Mouse (Mus musculus) c-Kit-positive CD71-negative TER-119-negative erythroid progenitor cells, embryonic 14.5 days (primary cell): Measurements from ENCODE around the gene Gm29797.

ENCODE experiments used
- DNase-seq: peaks from one replicate; pipeline ENCODE4 v3.0.0-alpha.2; 2013; ENCODE audit warnings: low read depth

The Gm29797 gene

DNA sequence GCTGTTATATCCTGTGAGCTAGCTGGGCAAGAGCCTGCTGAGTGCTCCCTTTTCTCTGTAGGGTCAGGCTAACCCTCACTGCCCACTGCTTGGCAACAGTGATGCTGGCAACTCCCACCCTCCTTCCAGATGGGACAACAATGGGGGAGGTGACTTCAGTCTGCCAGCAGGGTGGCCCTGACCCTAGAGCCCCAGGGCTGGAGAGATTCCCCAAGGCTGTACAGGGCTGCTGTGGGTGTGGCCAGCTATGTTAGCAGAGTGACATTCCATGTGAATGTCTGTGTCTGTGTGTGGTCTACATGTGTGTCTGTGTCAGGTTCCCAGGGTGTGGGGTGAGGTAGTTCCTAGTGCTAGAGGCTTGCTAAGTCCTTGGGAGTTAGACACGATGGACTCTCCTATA lies 16.7 kb downstream of the Gm29797 start:
- no peak for DNase-seq

DNA sequence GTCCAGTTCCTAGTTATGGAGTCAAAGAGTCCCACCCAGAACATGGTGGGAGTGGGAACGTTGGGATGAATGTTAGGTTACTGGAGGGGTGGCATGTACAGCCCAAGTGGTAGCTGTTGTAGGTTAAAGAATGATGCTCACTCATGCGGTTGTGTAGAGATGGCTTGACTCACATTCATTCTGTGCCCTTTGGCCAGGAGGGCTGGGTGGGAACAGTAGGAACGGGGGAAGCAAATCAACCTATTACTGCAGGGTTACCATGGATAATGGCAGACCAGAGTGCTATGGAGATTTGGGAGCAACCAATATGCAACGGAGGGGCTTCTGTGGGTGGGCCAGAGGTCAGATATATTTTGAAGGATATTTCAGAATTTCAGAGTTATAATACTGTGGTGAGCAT lies 18.1 kb downstream of the Gm29797 start:
- DNase-seq, result no peak

DNA sequence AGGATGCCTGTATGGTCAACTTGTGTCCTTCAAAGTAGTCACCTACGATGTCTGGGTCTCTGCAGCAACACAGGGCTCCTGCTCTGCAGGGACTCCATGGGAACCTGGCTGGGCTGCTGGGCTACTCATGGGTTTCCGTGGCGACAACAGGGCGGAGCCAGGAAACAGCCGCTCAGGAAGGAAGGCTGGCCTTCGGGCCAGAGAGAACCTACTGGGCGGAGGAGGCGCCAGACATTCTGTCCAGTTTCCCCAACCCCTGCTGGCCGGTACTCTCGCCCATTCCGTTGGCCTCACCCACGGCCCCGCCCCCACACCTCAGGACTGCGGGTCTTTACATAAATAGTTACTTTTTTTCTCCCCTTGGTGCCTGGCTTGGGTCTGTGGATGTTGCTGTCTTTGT lies 18.6 kb downstream of the Gm29797 start:
- DNase-seq, result no peak

DNA sequence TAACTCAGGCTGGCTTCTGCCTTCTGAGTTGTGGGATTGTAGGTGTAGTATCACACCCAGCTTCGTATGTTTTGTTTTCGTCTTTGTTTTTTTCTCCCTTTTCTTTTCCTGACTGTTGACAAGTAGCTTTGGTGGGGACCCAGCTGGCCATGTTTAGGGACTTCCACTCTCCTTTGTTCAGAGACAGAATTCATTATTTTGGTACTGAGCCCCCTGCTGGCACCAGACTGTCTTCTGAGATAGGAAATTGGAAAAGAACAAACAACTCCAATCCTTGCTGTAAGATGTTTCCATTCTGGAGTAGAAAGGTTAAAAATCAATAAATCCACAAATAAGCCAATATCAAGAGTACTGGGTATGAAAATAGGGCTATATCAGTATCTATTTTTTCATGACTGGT lies 19.6 kb downstream of the Gm29797 start:
- no peak for DNase-seq

DNA sequence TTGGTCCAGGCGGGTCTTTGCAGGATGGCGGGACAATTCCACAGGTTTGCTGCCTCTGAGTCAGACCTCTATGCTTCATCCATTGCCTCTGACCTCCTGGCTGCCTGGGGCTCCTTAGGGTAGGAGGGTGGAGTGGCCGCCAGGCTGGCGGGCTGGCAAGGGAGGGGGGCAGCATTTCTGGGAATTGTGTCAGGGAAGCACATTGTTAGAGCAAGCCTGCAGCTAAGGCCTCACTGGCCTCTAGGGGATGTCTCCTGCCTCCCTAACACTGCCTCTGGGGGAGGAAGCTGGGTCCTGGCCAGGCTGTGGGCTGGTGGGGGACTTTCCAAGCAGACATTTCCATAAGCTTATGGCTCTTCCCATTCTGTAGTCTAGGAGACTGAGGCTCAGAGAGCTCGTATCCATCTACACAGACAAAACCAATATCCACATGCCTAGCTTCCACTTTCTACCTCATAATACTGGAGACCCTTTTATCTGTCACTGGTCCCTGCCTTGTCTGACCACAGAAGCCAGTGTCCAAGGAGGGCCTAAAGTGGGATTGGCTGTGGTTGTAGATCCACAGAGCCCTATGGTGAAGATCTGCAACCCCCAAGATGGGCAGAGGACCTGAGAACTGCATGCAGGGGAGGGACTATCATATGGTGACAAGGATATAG lies 20.4 kb downstream of the Gm29797 start:
- no peak for DNase-seq

DNA sequence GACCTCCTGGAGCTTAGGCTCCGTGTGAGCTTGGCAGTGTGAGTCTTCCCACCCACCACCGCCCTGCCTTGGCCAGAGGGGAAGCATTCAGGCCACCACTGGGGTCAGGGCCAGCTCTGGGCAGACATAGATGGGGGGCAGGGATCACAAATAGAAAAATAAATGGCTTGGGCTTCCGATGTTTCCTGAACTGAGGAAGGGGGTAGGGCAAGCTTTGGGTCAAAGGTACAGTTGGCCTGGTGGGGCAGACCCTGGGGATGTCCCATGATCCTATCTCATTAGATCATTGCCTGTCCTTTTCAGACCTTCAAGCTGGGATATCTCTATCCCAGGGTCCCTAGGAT lies 20.9 kb downstream of the Gm29797 start:
- no peak for DNase-seq

DNA sequence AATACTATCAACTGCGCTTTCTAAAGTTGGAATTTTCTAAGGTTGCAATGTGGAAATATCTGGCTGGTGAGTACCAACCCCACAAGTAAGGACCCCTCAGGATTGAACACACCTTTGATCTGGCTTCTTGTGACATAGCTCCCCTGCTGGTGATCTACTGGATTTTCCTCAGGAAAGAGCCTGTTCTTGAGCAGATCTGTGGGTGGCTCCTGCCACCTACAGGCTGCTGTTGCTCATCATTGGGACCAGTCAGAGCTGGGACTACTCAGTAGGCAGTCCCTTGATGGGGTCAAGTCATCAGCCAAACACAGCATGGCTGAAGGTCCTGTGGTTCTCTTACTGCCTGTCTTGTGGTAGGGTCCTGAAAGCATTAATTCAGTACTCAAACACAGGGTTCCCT lies 21.9 kb downstream of the Gm29797 start:
- DNase-seq, result peak; percentile 77

DNA sequence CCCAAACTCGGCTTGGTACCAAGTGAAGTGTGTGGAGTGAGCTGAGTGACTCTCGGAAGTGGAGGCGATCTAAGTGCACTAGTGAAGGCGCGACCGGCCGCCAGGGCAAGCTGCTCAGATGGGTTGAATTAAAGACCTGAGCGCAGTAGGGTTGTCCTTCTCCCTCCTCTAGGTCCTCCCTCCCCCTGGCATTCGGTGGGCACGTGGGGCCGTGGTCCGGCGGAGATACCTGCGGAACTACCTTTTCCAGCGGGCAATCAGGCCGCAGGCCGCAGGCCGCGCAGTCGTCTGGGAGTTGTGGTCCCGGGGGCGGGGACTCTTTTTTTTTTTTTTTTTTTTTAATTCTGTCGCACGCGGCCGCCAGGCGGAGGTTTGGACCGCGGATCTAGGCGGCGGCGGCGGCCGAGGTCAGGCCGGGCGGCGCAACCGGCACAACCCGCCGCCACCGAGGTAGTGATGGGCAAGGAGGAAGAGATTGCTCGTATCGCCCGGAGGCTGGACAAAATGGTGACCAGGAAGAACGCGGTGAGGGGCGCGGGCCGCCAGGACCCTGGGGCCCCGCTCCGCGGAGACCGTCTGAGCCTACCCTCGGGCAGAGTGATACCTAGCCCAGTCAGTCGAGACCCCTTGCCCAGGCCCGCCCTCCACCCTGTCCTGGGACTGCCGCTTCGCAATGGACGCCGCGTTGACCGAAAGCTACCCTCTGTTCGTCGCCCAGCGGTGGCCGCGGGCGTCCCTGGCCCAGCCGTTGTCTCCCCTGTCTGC lies 23.3 kb downstream of the Gm29797 start, which contains the start of gene Tcea2:
Gene Tcea2, plus strand, starts transcription at position 360 of the 765 bp plus-strand sequence.
- no peak for DNase-seq

DNA sequence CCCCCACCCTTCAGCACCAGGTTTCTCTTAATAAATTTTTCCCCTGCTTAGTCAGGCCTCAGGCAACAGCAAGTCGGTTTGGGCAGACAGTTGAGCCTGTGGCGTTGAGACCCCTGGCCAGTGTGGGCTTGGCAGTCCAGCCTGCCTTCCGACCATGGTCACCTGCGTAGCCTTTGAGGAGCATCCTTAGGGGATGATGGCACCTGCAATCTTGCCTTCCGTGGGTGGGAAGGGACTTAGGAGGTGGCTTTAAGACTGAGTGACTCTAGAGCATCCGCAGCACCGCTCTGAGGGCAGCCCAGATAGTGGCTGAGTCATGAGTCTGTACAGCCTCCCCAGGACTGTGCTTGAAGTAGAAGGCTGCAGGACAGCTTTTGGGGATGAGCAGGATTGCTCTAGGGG lies 23.9 kb downstream of the Gm29797 start:
- no peak for DNase-seq

DNA sequence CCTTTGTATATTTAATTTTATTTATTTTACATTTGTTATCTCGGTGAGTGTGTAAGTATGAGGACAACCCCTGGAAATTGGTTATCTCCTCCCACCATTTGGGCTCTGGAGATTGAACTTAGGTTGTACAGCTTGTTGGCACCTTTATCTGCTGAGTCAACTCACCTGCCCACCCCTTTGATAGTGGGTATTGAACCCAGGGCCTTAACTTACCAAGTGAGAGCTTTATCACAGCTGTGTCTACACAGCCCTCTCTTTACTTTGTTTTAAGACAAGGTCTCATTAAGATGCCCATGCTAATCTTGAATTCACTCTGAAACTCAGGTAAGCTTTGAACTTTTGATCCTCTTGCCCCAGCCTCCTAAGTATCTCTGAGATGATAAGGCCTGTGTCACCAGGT lies 25.1 kb downstream of the Gm29797 start:
- DNase-seq, result no peak

DNA sequence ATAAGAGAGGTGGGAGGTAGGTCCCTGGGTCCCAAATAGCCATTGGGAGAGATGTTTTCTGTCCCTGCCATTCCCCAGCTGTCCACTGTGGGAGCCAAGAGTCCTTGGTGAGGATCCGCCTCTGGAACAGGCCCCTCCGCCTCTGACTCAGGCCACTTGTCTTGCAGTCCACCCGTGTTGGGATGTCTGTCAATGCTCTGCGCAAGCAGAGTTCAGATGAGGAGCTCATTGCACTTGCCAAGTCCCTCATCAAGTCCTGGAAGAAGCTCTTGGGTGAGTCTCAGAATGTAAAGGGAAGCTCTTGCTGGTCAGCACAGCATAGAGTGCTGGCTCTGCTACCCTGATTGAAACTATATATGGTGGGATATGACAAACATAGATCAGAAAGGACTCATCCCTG lies 26.5 kb downstream of the Gm29797 start:
- no peak for DNase-seq

DNA sequence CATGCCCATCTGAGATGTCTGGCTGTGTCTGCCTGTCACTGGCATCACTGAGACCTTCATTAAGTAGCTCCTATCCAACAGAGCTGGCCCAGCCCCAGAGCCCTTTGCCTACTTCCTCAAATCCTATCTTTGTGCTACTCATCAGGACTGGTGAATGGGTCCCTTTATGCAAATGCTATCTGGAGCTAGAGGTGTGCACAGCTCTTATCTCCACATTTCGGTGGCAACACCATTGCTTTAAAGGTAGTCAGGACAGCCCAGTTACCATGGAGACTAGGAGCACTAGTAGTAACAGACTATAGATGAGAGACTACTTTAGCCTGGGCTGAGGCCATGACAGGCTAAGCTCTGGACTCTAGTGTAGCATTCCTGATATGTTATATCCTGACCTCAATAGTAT lies 27.9 kb downstream of the Gm29797 start:
- DNase-seq, result no peak

DNA sequence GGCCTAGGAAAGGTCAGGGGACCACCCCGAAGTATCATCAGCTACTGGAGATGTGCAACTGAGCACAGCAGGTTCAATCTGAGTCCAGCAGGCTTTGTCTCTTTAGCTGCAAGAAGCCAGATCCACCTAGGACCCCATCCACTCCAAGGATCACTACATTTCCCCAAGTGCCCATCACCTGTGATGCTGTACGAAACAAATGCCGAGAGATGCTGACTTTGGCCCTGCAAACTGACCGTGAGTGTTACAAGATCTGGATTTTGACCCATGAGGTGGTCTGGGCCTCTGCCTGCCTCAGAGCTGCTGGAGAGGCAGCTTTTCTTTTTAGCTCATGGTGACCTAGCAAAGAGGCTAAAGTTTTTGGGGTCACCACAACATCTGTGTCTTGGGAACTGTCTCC lies 28.9 kb downstream of the Gm29797 start:
- no peak for DNase-seq

DNA sequence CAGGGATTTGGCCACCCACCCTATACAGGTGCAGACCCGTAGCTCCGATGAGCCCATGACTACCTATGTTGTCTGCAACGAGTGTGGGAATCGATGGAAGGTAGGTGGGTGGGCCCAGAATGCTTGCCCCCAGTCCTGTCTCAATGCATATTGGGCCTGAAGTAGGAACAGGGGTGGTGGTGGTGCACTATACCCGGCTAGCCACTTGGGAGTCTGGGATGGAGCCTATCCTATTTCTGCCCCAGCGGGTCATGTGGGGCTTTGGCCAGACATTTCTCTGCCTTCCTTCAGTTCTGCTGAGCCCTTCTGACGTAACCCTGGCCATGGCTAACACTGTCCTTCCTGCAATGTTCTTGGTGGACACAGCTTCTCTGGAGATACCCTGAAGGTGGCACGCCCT lies 30.8 kb downstream of the Gm29797 start:
- no peak for DNase-seq

DNA sequence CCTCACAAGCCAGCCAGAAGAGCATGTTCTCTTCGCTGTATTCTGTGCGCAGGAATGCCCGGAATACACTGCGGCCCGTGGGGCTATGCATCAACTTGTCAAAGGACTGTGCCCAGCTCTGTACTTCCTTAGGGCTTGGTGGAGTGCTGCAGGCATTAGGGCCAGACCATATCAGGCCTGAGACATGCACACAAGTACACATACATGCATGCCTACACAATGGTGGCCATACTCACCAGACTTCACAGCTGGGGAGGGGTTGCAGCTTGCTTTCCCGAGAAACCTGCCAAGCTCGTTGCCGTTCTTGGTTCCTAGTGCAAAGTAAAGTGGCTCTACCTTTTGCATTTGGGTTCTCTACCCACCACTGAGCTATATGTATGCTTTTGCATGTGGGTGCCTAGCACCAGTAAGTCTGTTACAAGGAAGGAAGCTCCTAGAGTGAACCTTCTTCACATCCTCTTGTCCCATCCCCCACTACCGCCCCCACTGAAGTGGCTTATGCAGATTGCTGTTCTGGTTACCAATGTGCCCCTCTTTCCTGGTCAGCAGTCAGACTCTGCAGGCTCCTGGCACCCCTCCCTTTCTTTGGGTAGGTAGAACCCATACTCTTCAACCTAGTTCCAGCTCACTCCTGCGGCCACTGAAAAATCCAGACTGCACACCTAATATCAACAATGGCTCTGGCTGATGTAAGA lies 32.8 kb downstream of the Gm29797 start:
- no peak for DNase-seq

DNA sequence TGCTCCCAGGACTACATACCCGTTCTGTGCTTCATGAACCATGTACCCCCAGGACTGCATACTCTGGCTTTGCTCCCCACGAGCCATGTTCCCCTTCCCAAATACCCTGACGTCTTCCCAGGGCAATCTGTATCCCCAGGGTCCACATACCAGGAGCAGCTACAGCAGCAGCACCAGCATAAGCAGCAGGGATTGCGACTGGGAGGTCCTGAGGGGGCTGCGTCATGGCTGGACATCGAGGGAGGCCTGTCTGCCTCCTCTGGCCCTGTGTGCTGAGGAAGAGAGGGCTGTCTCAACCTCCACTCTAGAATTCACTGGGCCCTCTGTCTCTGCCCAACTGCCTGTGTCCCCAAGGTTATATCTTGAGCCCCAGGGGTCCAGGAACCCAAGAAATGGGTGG lies 34.2 kb downstream of the Gm29797 start:
- no peak for DNase-seq

DNA sequence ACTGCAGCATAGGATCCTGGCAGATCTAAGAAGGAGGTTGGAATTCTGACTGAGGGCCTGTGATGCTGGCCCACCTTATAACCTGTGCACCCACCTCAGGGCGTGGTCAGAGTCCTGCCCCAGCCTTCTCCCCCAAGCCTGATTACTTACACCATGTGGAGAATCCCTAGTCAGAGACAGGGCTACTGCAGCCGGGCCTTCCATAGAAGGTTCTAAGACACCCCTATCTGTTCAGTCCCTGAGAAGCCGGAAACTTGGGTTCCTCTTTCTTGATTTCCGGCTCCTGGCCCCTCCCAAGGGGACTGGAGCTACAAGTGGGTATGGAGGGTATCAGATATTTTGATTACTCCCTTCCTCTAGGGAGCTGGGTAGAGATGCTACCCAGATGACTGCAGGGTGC lies 34.7 kb downstream of the Gm29797 start:
- no peak for DNase-seq

DNA sequence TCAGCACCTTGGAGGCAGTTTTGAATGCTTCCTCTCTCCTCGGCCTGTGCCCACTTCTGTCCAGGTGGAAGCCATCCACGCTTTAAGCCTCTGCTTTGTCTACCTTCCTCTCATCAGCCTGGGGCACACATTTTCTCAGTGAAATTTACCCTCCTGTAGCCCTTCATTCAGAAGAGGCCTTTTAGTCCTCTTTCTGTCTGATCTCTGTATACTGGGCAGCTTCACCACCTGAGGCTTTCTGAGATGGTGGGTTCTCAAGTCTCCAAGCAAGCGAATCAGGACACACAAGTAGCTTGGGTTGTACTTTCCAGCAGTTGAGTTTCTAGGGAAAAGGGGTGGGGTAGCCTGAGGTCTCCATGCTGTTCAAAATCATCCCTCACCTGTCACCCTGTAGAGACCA lies 35.5 kb downstream of the Gm29797 start:
- DNase-seq, result no peak

DNA sequence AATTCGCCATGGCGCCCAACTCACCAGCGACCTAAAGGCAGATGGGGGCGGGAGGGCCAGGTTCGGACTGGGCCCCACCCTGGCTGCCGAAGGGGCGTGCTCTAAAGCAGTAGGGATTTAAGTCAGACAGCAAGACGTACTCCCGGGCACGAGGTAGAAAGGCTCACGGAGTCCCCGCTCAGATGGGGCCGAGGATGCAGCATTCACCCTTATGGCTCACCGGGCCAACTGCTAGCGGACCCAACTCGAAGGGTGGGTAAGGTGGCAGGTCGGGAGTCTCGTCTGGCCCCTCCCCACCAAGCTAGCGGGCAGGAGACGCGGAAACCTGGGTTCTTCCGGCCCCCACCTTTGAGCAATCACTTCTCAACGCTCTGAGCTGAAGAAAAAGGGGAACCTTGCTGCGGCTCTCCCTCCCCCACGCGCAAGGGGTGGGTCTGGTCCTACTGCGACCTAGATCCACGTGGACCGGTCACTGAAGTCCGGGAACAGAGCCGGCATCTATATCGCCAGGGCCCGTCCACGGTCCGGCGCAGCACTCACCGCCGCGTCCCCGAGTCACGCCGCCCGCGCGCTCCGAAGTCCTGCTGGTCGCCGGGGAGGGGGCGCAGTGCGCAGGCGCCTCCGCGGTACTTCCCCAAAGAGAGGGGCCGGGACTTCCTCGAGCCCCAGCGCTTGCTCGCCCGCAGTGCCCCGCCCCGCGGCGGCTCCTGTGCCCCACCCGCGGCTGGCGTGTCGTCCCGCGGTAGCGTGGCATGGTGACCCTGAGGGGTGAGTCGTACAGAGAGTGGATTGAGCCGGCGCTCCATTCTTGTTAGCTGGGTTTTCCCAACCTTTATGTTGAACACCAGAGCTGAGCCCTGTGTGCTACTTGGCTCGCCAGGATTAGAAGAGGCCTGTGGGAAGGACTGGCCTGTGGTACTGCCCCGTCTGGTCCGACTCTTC lies 36.8 kb downstream of the Gm29797 start, which contains the start of gene Rgs19:
Gene Rgs19, minus strand, starts transcription at position 639 of the 942 bp plus-strand sequence.
- peak; percentile 74 for DNase-seq

DNA sequence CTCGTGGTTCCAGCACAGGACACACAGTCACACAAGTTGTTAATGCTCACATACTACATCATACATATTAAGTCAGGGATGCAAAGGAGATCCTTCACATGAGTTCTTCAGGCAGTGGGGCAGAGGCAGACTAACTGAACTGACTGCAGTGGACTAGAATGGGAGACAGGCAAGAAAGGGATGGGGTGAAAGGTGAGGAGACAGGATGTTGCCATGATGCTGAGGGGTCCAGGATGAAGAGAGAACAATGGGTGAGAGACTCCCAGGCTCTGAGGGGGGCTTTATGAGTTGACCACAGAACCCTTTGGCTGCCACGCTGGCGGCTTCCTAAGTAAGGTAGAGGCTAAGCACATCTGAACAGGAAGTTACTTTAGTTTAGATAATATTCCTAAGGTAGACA lies 37.7 kb downstream of the Gm29797 start:
- DNase-seq, result no peak

DNA sequence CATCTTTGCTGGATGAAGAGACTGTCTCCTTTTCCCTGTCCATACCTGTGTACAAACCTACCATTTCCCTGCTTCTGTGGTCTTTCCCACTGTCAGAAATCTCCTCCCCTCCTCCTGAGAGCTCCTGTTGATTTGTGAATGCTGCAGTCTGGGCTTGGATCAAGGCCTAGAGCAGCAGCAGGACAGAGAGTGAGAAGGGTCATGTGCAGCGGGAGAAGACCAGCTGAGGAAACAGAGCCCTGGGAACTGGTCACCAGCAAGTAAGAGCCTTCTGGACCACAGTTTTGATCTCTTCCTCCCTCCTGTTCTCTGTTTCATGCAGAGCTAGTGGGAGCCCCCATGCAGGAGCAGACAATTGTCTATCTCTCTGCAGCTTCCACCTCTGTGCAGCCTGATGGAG lies 38.9 kb downstream of the Gm29797 start:
- no peak for DNase-seq

DNA sequence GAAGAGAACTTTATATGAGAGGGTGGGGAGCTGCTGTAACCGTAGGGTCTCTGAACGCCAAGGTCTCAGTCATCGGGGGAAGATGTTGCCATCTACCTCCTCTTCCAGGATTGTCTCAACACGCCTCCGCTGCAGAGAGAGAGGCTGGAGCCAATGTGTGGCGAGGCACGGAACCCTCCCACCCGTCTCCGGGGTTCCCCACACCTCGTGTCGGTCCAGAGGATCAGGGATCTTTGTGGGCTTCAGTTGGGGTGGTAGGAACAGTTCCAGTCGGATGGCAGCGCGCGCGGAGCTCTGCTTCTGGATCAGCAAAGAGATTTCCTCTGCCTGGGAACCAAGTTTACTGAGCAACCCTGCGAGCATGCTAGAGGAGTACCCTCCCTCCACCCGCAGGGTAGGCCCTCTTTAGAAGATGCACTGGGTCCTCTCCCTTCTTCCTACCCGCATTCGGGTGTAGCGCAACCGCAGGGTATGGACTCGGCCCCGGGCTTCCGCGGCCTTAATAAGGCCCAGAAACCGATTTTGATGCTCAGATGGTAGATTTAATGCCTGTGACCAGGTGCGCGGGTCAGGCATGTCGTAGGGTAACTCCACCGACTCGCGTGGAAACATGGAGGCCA lies 40.1 kb downstream of the Gm29797 start:
- no peak for DNase-seq
